Mouse (Mus musculus) lung, postnatal 25 days (tissue): Measurements from ENCODE around the gene Tmbim6.

Source experiments
- DNase-seq: peaks from one replicate; pipeline ENCODE4 v3.0.0; 2022; ENCODE audit warnings: low spot score

Tmbim6 gene

GRCm38 (mm10) chr15:99392486-99393385, at the start of gene Tmbim6:
Gene Tmbim6, plus strand, starts transcription at chr15:99392882.
- peak; percentile 100 for DNase-seq

DNA sequence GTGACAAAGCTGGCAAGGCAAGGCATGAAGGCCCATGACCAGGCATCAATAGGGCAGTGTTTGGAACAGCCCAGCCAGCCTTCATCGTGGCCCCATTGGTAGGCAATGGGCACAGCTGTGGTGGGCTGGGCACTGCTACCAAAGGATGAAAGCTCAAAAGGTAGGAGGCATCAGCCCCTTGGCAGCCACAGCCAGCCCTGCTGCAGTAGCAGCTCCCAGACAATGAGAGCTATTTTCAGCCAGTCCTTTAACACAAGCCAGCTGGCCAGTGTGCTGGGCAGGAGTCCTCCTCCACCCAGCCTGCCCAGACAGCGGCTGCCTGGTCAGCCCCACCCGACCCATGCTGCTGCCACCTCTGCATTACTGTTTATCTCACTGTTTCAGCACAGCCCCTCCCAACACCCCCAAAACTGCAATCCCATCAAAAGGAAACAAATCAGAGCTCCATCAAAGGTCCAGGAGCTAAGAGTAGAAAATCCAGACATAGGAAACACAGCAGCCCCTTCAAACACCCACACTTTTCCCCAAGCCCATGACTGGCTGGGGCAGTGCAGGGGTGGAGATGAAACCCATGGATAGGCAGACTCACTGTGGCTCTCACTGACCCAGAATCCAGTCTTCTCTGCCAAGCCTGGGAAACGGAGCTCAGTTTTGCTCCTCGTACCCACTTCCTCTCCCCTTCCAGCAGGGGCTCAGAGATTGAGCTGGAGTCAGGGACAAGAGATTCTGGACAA, 49.1 kb upstream of the Tmbim6 start:
- DNase-seq = peak; percentile 62

DNA sequence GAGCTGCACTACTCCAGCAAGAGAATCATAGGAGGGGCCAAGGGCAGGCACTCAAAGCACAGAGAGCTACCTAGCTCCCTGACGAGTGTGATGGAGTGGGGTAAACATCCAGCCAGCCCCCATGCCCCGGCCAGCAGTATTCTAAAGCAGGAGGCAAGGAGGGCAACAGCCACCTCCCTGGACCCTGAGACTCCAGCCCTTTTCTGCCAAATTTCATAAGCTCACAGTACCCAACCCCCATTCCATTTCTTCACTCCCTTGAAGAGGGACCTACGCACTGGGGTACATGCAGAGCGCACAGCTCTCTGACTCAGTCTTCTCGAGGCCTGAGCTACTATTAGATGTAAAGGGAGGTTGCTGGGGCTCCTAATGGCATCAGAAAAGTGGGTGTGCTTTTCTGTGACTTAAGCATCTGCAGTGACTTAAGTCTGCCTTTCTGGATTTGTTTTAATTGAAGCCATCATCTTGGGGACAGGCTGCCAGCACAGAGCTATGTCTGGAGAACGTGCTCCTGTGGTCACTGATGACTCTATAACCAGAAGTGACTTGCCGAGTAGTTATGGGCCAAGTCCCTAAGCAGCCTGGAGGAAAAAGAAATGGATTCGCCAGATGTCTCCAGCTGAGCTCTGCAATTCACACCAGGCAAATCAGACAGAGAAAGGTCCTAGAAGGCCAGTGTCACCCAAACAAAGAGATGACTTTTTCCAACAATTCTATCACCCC, 48.4 kb upstream of the Tmbim6 start:
- DNase-seq = no peak

DNA sequence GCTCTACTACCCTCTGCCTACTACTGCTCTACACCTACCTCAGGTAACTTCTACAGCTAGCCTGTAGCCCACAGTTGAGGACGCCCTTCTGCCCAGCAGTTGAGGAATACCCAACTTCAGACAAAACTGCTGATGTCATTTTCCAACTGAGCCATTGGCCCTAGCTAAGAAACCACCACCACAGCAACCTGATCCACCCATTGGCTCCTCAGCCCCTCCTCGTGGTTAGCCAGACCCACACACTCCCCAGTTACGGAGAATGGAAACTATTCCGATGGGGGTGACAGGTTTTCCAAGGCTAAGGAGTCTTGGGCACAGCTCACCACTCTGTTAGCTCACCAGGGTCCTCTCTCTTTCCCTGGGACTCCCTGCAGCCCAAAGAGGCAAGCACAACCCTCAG, 47.7 kb upstream of the Tmbim6 start:
- no peak for DNase-seq

- no peak for DNase-seq
These were observed 41.1 kb upstream of the Tmbim6 start for GRCm38 (mm10) chr15:99351610-99352009.

GRCm38 (mm10) chr15:99352306-99352705, 40.4 kb upstream of the Tmbim6 start:
- DNase-seq = no peak

- DNase-seq = no peak
These were observed 37.0 kb upstream of the Tmbim6 start for GRCm38 (mm10) chr15:99355660-99356059.

GRCm38 (mm10) chr15:99356462-99356861, 36.2 kb upstream of the Tmbim6 start:
- DNase-seq = no peak

- DNase-seq = no peak
These were observed 33.7 kb upstream of the Tmbim6 start for GRCm38 (mm10) chr15:99358952-99359351.

DNA sequence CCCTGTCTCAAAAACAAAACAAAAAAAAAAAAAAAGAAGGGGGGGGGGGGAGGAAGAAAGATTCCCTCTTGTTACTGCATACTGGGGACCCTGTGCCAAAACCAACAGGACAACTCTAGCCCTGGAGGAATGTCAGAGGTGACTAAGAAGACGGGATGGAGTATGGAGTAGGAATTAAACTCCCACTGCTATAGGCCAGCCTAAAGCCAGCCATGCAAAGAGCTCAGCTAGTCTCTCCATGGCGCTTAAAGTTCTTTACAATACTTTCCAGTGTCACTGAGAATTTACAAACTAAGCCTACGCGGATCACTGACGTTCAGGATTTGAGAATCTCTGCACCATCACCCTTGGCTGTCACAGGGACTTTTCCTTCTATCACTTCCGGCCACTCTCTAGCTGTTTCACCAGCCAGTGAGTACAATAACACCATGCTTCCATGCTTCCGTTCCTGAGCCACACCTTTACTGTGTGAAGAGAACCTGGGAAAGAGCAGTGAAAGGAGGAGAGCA, 28.6 kb upstream of the Tmbim6 start:
- DNase-seq = no peak

DNA sequence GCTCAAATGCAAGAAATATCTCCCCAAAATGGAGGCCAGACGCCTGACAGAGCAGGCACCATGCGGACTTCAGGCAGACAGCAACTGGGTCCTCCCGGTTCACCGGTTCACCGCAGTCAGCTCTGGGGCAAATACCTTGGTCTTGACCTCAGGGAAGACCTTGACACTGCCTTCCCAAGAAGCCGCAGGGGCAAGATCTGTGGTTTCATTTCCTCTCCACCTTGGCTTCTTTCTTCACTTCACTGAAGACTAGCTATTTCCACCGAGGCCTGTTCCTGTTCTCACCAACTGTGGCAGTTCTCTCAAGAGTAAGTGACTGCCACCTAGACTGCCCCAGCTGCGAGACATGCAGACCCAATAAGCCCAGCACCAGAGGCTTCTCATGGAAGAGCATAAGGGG, 27.8 kb upstream of the Tmbim6 start:
- no peak for DNase-seq

DNA sequence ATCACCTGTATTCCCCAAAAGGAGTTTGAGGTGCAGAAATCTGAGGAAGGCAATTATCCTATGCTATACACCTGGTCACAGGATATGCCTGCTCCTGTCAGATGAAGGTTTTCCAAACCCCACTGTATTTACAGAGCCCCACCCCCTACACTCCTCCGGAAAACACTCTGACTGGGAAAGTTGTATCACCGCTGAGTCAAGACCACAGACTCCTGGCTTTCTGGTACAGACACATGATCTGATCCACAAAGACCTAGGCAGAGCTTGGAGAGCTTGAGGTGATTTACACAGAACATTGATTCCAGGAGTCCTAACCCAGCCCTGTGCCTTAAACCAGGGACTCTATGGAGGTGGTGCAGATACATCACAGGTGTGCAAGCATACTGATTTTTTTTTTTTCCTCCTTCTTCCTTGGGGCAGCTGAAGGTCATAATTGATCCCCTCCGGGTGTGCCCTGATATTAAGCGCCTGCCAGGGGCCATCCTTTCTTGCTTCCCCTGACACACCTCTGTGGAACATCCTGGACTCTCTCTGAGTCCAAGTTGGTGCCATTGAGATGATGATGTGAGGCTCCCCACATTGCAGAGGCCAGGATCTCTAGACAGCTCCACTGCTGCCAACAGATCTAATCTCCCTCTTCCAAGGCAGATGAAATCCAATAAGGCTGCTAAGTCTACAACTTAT, 24.0 kb upstream of the Tmbim6 start:
- DNase-seq = no peak

GRCm38 (mm10) chr15:99369391-99370171, 23.1 kb upstream of the Tmbim6 start:
- DNase-seq = no peak

- peak; percentile 95 for DNase-seq
These were observed 22.4 kb upstream of the Tmbim6 start, which contains the start of gene Fmnl3 for GRCm38 (mm10) chr15:99370259-99370691. Gene Fmnl3, minus strand, starts transcription at chr15:99370482.

GRCm38 (mm10) chr15:99371526-99372340, 20.9 kb upstream of the Tmbim6 start:
- DNase-seq = no peak

DNA sequence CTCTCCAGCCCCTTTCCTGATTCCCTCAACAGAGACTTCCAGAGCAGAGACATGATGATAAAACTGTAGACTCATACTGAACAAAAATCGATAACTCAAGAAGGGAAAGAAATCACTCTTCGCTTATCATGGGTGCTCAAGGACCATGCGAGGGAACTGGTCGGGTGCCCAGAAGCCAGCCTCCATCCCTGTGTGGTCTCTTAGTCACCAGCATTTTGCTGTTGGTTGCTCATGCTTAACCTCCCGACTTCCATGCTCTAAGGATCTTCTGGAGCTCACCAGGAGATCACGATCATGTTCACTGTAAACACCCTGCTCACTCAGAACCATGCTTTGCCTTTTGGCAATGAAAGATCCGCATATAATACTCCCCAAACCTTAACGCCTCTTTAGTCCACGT, 19.9 kb upstream of the Tmbim6 start:
- no peak for DNase-seq

DNA sequence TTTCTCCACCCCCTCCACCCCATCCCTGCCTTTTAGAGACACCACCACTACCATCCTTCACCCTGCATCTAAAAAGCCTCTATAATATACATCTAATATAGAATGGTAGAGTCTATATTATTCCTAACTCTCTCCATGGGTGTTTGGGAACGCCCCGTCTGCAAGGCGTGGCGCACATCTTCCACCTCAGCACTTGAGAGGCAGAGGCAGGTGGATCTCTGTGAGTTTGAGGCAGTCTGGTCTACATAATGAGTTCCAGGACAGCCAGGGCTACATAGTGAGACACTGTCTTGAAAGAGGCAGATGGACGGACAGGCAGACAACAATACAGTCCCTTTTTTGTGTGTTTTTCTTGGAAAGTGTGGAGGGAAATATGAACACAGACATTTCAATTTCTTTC, 17.6 kb upstream of the Tmbim6 start:
- no peak for DNase-seq

- DNase-seq = no peak
These were observed 17.1 kb upstream of the Tmbim6 start for GRCm38 (mm10) chr15:99375581-99375980.

GRCm38 (mm10) chr15:99376240-99376639, 16.4 kb upstream of the Tmbim6 start:
- DNase-seq = no peak

DNA sequence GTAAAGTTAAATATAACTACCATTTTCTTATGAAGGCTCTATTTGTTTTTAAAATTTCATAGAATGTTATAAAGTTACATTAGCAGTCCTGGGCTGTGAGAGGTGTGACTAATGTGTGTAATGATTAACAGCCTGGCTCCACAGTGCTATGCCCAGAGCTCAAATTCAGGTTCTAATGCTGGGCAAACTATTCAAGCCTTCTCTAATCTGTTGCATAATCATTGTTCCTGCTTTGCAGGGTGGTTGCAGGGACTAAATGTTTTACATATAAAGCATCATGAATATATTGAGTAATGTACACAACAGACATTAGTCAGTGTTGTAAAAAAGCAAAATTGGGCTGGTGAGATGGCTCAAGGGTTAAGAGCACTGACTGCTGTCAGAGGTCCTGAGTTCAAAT, 9.8 kb upstream of the Tmbim6 start:
- DNase-seq = peak; percentile 32
